Mouse (Mus musculus): ENCODE data around the gene Gm10577.

Gm10577 gene

DNA sequence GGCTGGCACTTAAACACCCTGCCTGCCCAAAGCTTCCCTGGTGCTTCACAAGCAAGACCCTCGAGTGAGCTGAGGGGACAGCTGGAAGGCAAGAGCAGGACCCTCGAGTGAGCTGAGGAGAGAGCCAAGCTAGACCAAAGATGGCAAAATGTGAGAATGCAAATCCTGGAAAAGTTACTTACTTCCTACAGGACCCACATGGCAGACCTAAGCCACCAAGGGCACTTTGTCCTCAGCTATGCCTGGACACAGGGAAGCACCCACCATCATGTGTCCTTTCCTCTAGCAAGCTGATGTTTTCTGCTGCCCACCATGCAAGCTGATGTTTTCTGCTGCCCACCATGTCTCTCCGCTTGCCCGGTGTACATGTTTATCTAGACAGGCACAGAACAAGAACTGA, at the start of gene Gm10577:
Gene Gm10577, minus strand, starts transcription at position 101 of the 400 bp plus-strand sequence.
- DNase-seq (ENCODE audit: low spot score) = no peak

DNA sequence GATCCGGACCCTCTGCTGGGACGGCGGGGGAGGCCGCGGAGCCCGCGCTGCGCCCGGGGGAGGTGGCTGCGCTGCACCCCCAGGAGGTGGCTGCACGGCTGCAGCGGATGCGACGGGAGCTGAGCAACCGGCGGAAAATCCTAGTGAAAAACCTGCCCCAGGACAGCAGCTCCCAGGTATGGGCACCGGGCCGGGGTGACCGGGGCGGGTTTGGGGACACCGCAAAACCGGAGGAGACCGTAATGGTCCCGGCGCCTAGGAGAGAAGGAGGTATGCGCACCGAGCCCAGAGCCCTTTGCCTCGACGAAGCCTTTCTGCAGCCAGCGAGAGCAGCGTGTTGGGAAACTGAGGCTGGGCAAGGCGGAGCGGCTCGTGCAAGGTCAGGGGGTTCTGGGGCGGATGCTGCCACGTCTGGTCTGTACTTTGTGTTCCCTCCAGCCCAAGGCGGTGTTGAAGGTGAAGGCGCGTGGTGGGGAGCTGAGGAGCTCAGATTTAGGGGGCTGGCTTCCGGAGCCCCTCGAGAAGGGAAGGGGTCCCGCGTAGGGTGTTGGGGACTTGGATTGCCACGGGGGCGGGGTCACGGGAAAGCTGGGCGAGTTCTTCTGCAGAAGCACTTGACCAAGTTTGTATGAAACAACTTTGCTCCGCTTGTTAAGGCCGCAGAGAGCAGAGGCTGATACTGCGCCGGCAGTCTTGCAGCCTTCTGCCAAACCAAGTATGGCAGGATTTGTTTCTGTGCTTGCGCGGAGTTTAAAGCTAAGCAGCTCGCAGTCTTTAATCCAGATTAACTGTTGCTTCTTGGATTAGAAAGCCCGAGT, 48.9 kb upstream of the Gm10577 start:
- DNase-seq (ENCODE audit: low spot score) = peak; percentile 13

DNA sequence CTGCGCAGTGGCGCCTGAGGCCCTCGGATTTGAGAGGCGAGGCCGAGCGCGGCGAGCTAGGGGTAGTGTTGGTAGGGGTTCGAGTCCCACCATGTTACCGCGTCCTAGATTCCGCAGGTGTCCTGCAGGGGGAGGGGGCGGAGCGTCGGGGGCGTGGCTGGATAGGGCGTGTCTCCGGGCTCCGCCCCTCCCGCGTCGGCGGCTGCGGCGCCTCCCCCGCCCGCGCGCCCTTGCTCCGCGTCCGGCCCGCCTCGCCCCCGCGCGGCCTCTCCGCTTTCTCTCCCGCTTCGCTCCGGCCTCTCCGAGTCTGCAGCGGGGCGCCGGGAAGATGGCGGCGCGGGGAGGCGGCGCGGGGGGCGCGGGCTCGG, 48.3 kb upstream of the Gm10577 start, which contains the start of gene Raver2:
Gene Raver2, plus strand, starts transcription at position 198 of the 368 bp plus-strand sequence.
- peak; percentile 12 for DNase-seq (ENCODE audit: low spot score)

DNA sequence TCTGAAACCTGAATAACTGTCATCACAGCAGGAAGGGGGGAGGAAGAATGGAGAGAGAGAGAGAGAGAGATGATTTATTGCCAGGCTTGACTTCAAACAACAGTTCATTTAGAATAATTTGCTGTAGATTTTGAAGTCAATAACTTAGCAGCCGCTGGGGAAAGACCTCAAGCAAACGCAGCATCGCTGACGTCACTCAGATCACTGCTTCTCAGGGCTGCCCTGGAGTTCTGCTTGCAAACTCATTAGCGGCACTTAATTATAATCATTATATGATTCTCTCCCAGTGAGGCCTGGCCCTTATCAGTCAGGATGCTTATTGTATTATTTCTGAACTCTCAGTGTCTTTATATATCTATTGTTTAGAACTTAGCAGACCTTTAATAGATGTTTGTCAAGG, 45.9 kb upstream of the Gm10577 start:
- no peak for DNase-seq (ENCODE audit: low spot score)

DNA sequence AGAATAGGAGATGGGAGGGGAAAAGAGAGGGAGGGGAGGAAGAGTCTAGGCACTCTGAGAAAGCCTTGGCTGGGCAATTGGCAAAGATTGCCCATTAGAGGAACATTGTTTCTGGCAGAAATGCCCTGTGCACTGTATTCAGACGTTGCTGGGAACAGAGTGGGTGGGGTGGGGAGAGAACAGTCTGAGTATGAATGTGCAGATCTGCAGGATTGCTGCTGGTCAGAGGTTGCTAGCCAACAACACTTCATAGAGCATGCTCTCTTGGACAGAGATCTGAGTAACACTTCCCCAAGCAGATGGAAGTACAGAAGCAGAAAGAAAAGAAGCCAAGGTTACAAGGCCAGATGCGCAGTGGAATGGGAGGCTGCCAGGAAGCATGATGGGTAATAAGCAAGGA, 41.6 kb upstream of the Gm10577 start:
- no peak for DNase-seq (ENCODE audit: low spot score)

DNA sequence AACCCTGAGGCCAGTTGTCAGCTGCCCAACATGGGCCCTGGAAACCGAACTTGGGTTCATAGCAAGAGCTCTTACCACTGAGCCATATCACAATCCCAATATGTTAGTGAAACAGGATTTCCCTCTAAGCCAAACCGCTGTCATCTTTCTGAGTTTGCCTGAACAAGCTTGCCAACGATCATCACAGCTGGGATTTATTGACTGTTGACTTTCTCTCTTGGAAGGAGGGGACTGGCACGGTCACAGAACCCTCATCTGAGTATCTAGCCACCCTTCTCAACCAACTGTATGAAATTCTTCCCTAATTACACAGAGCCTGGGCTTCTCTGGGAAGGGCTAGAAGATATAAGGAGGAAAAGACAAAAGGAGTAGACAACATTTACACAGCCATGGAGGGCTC, 26.1 kb upstream of the Gm10577 start:
- no peak for DNase-seq (ENCODE audit: low spot score)

DNA sequence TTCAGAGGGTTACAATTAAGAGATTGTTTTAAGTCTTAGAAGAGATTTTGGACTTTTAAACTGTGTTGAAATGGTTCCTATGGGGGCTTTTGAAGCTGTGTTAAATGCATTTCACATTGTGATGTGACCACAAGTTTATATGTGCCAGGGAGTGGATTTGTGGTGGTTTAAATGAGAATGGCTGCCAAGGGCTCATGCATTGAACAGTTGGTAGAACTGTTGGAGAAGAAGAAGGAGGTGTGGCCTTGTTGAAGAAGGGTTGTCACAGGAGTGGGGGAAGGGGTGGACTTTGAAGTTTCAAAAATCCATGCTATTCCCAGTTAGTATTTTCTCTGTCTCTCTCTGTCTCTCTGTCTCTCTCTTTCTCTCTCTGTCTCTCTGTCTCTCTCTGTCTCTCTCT, 23.7 kb upstream of the Gm10577 start:
- no peak for DNase-seq (ENCODE audit: low spot score)

DNA sequence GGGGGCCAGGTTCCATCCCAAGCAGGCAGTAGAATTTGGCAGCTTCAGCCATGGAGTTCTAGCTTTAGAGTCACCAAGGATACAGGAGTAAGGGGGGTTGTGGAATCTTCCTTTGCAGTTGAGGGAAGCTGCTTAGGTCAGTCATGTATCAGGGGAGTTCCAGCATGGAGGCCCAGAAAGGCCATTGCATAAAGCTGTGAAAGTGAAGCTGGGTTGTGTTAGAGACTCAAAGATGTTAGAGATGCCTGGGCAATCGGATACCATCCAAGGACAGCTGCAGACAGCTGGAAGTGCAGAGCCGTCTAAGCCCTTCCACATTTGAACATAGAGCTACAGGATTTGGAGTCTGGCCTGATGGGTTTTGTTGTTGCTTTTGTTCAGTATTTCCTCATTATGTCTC, 23.2 kb upstream of the Gm10577 start:
- DNase-seq (ENCODE audit: low spot score) = no peak

DNA sequence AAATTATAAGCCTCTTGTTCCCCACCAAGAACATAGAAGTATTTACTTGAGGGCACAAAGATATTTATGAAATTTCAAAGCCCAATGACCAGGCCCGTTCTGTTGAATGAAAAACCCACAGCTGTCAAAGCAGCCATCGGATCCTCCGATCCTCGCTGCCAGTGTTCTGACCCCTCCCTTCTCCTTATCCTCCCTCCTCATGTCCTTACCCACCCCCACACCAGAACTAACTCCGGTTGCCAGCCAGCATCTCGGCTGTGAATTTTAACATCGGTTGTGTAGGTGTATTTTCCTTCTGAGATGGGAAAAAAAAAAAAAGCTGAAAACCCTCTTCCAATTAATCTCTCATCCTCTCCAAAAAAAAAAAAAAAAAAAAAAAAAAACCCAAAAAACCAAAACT, 16.7 kb upstream of the Gm10577 start:
- no peak for DNase-seq (ENCODE audit: low spot score)

DNA sequence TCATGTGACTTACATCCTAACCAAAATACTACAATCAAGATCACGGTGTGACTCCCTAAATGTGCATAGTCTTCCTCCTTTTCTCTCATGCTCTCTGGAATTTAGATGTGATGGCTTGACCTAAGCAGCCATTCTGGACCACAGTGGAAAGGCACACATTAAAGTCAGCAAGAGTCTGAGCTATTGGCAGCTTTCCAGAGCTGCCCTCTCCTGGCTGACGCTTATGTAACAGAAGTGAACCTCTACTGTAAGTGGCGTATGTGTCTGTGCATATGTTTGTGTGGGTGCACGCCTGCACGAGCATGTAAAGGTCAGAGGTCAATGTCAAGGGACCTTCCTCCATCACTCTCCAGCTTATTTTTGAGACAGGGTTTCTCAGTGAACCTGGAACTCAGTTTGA, 14.6 kb upstream of the Gm10577 start:
- DNase-seq (ENCODE audit: low spot score) = no peak

DNA sequence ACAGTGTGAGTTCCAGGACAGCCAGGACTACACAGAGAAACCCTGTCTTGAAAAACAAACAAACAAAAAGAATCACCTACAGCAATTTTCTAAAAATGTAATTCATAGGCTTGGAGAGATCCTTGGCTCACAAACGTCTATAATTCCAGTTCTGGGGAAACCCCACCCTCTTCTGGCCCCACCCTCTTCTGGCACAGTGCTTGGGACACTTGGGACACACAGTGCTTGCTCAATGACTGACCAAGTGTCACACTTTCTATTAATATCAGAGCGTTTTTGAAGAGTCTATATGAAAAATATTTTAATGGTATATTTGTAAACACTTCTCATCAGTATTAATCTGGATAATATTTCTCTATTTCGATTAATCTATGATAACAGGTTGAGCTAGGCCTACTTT, 12.6 kb upstream of the Gm10577 start:
- DNase-seq (ENCODE audit: low spot score) = no peak

DNA sequence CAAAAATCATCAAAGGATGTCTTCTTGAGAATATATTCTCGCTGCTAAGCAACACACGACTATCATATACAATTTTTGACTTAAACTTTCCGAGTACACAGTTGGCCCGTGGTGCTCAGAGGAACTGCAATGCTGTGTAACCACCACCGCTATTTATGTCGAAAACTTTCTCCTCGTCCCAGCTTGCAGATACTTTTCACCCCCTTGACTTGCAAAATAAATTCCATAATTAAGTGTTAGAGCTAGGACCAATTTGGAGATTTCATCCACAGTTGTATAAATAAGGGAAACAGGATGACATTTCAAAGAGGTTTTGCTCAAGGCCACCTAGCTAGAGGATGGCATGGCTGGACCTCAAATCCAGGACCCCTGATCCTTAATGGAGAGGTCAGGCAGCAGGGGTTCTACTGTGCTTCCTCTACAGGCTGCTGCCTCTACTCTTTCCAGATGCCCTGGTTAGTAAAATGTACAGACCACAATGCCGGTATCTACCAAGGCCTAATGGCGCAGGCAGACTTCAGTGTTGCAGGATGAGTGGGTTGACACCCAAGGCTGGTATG, 7.4 kb upstream of the Gm10577 start:
- DNase-seq (ENCODE audit: low spot score) = no peak

DNA sequence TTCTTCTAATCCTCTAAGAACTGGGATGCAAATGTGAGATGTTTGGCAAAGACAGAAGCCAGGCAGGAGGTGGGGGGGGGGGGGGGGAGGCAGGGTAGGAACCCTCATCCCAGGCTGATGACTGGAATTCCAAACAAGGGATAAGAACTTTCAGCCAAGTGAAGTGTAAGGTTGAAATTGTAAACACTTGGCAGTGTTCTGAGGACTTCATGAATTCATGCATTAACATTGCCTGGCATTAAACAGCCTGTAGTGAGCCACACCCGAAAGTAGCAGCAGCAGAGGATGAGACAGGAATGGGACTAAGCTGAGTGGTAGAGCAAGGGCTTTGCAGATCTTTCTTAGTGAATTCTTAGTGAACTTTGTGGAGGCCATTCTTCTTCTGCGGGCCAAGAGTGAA, 6.5 kb upstream of the Gm10577 start:
- no peak for DNase-seq (ENCODE audit: low spot score)

DNA sequence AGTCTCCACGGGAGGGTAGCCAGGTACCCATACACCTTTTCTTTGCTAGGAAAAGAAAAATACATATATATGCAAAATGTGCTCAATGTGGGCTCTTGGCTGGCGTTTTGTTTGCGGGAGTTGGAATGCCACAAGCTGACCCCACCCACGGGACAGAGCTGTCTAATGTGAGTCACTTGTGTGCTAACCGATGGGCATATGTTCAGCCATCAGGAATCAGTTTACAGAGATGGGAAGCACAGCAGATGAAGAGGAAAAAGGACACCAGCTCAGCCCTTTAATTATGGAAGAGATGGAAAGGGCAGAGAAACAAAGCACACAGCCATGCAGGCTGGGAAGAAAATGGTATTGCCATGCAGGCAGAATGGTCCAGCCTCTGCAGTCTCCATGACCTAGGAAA, 6.1 kb upstream of the Gm10577 start:
- DNase-seq (ENCODE audit: low spot score) = no peak

DNA sequence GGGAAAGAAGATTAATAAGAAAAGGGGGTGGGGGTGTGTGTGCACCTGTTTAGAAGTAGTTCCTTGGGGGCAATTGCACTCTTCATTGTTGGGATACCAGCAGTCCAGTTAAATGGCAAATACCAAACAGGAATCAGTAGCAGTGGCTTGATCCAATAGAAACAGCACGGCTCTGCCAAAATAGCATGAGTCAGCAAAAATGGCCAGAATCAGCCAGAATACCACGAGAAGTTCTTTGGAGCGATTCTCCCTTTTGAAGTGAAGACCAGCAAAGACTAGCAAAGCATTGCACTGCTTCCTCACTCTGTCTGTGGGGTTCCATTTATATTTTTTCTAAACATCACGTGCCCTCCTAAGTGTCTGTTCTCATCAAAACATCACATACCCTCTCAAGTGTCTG, 2.7 kb downstream of the Gm10577 start:
- DNase-seq (ENCODE audit: low spot score) = no peak

DNA sequence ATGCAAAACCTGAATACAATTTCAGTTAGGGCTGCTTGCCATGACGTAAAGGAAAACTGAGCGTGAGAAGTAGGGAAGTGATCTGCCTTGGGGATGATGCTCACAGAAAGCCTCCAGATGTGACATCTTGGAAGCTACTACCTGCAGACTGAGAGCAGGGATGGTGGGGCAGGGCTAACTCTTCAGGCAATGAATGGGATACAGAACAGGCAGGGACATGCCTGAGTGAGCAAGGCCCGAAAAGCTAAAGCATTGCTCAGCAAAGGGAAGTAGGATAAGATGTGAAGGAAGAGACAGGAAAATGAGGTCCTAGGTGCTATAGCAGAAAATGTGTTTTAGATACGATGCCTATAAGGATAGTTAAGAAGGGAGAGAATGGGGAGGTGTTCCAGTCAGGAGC, 11.4 kb downstream of the Gm10577 start:
- DNase-seq (ENCODE audit: low spot score) = no peak

DNA sequence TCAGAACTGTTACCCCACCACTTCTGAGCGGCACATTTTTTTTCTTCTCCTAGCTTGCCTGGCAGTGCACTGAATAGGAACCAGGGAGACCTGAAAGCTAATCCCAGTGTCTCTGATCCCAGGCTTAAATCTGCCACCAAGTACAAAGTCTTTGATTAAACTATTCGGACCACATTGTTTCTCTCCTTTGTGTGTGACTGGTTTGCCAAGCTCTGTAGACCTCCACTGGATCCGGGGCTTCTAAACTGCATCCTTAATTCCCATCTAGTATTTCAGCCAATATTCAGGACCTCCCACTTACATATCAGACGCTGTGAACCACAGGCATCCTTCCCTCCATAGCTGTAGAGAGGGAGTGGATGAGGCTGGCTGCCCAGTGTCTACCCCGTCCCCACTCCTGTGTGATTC, 12.1 kb downstream of the Gm10577 start:
- DNase-seq (ENCODE audit: low spot score) = no peak

DNA sequence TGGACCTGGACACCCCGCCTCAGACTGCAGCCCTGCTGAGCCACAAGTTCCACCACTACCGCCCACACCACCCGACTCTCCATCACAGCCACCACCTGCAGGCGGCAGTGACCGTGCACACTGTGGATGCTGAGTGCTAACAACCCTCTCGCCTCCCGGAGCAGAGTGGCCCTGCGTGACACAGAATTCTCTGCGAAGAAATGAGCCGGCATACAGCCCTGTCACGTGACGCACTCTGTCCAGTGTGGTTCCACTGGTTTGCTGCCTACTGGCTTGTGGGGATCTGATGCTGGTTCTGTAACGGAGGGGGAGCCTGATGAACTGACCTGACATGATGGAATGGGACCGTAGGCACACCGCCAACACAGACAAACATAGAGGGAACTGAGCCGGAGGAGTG, 17.5 kb downstream of the Gm10577 start:
- no peak for DNase-seq (ENCODE audit: low spot score)

DNA sequence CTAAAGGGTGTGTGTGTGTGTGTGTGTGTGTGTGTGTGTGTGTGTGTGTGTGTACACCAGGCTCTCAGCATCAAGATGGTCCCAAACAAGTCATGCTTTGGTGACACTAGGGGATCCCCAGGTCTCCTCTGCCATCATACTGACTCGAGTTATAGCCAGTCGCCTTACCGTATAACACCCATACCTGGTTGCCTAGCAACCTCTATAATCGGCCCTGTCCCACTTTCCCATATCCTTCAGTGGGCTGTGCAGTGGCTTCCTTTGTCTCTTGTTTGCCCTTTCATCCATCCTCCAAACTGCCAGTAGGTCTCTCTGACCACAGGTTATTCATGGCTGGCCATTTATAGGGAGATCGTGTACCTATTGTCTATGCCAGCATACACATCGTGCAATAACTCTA, 19.4 kb downstream of the Gm10577 start:
- DNase-seq (ENCODE audit: low spot score) = no peak

DNA sequence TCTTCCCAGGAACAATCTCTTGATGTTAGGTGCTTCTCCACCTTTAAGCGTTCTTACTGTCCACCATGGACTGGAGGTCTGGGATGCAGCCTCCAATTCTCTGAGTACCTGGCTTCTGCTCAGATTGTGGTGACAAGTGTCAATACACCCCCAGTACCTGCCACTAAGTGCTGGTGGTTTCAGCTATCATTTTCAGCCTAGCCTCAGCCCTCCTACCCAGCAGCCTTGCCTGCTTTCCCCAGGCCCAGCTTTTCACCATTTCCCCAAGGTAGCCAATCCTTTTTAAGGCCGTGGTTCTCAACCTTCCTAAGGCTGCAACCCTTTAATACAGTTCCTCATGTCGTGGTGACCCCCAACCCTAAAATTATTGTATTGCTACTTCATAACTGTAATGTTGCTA, 19.9 kb downstream of the Gm10577 start:
- DNase-seq (ENCODE audit: low spot score) = no peak

DNA sequence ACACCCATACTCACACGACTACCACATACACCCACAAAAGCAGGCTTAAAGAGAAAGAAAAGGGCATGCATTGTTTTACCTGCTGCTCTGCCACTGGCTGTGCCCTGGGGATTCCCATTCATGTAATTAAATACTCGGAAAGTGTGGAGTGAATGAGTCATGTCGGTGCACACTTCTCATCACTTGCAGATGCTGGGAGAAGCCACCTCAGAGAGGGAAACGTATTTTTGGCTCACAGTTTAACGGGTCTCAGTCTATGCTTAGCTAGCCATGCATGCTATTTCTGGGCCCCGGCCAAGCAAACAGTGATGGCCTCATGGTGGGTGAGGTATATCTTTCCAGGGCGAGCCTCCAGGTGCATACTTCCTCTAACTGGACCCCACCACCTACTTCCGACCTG, 21.6 kb downstream of the Gm10577 start:
- DNase-seq (ENCODE audit: low spot score) = no peak

DNA sequence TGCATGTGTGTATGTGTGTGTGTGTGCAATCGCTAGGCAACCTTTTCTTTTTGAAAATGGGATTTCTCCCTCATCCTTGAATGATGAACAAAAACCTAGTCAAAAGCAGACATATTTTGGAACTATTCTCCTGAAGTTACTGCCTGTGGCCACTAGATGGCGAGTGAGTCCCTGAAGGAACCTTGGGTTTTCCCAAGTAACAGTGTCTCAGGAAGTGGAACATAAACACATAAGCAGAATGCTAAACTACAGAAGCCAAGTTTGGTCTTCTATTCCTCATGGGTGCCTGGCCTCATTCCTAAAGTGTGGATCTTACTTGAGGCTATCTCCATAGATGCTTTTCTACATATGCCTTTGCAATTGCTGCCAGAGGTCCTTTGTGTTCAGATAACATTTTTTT, 22.4 kb downstream of the Gm10577 start:
- DNase-seq (ENCODE audit: low spot score) = no peak

DNA sequence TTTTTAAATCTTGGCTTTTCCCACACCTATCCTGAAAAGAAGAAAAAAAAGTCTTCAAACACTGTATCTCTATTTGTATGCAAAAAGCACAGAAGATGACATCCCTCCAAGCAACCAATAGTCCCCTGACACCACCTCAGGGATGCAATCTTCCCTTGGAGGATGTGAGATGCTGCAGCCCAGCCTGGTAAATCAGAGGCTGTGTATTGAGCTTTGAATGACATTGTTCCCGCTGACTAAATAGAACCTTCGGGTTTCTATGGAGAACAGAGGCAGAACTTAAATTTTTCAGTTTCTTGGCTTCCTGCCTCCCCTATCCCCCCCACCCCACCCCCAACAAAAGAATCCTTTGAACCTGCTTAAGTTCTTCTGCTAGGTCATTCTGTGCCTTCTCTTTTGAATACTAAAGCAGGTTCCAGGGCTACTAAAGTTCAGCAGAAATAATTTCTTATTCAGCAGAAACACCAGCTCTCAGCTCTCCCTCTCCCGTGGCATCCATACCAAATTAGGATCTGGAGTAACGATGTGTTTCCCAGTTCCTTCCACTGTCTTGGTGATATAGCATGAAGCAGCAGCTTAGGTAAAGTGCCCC, 24.3 kb downstream of the Gm10577 start:
- no peak for DNase-seq (ENCODE audit: low spot score)

DNA sequence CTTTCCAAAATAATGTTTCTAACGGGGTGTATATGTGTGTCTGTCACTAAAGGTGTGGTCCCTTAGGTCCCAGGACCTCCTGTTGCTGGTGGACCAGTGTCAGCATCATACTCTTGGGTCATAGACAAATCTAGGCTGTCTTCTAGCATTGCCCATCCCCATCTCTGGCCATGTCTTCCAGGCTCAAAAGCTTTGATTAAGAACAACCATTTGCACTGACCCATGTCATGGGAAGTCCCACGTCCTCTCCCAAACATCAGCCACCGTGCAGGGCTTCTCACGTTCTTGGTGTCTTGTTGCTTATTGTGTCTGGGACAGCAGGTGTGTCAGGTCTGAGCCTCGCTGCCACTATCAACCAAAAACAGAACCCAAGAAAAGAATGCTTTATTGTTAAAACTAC, 24.9 kb downstream of the Gm10577 start:
- DNase-seq (ENCODE audit: low spot score) = no peak

Data from urinary bladder, postnatal 10 days (tissue).